Mouse (Mus musculus): ENCODE measurements around the gene Prr3. TPM values are rescaled to one million over a fixed set of nuclear protein-coding genes. Genes with fewer than 3 reads are reported as not detected.

Prr3 gene
- total RNA-seq, 1 experiment: 13.8 TPM

Other genes with a start within 250 kb of the Prr3 start
- gene Ier3, start 158.6 kb downstream of the Prr3 start, total RNA-seq (2012; rRNA removed): 29.3 and 32.3 TPM in 2 replicates
- gene Flot1, start 157.0 kb downstream of the Prr3 start, total RNA-seq (2012; rRNA removed): 31.6 and 34.6 TPM in 2 replicates
- gene Tubb5, start 141.9 kb downstream of the Prr3 start, total RNA-seq (2012; rRNA removed): 1,077 and 1,157 TPM in 2 replicates
- gene Mdc1, start 138.7 kb downstream of the Prr3 start, total RNA-seq (2012; rRNA removed): 23.8 and 31.7 TPM in 2 replicates
- 24.7 and 43.0 TPM in 2 replicates for gene Nrm, start 118.9 kb downstream of the Prr3 start, total RNA-seq (2012; rRNA removed)
- 23.2 and 29.9 TPM in 2 replicates for gene Ppp1r18, start 114.6 kb downstream of the Prr3 start, total RNA-seq (2012; rRNA removed)
- 202 and 391 TPM in 2 replicates for gene Dhx16, start 100.4 kb downstream of the Prr3 start, total RNA-seq (2012; rRNA removed)
- 13.6 and 15.8 TPM in 2 replicates for gene 2310061I04Rik, start 82.8 kb downstream of the Prr3 start, total RNA-seq (2012; rRNA removed)
- 12.5 and 12.9 TPM in 2 replicates for gene Atat1, start 70.2 kb downstream of the Prr3 start, total RNA-seq (2012; rRNA removed)
- gene Mrps18b, start 63.8 kb downstream of the Prr3 start, total RNA-seq (2012; rRNA removed): 189 and 226 TPM in 2 replicates
- 64.8 and 68.2 TPM in 2 replicates for gene Ppp1r10, start 63.8 kb downstream of the Prr3 start, total RNA-seq (2012; rRNA removed)
- gene Abcf1, start 10.5 kb downstream of the Prr3 start, total RNA-seq (2012; rRNA removed): 115 and 117 TPM in 2 replicates
- gene Gnl1, start 385 bp downstream of the Prr3 start, total RNA-seq (2012; rRNA removed): 51.6 and 64.1 TPM in 2 replicates
- gene H2-T24, start 40.3 kb upstream of the Prr3 start, total RNA-seq (2012; rRNA removed): not detected in 2 replicates
- gene H2-T23, start 52.6 kb upstream of the Prr3 start, total RNA-seq (2012; rRNA removed): 0.67 and 0.95 TPM in 2 replicates
- 2.7 and 5.8 TPM in 2 replicates for gene H2-T22, start 62.5 kb upstream of the Prr3 start, total RNA-seq (2012; rRNA removed)
- 0.18 and 0.21 TPM in 2 replicates for gene Gm6034, start 62.7 kb upstream of the Prr3 start, total RNA-seq (2012; rRNA removed)
- gene Gm11127, start 78.1 kb upstream of the Prr3 start, total RNA-seq (2012; rRNA removed): 0.37 and 0.54 TPM in 2 replicates
- not detected in 2 replicates for gene Gm19684, start 141.4 kb upstream of the Prr3 start, total RNA-seq (2012; rRNA removed)
- gene Gm7030, start 149.2 kb upstream of the Prr3 start, total RNA-seq (2012; rRNA removed): 0.63 TPM in 1 of 2 replicates, not detected in the other
- not detected in 2 replicates for gene Gm8909, start 188.3 kb upstream of the Prr3 start, total RNA-seq (2012; rRNA removed)
- gene H2-T3, start 210.1 kb upstream of the Prr3 start, total RNA-seq (2012; rRNA removed): 0.22 TPM in 1 of 2 replicates, not detected in the other